Mouse (Mus musculus) hindbrain, postnatal 0 days (tissue): ENCODE data around the gene Nos3. TPM values are rescaled to one million over a fixed set of nuclear protein-coding genes. Genes with fewer than 3 reads are reported as not detected.
A peak's percentile ranks its signal among the peaks of the same experiment; 100 is the strongest.

ENCODE experiments used
- ATAC-seq: fragments of 200-750 bp; cut with Nextera tagmentation; 2 replicates; pipeline ENCODE4 v1.8.0; 2017; ENCODE audit warnings: mild to moderate bottlenecking, moderate TSS enrichment, moderate library complexity
- DNase-seq: peaks from one replicate; pipeline ENCODE4 v3.0.0-alpha.2; 2015; ENCODE audit warnings: low spot score
- H3K27ac ChIP-seq: fragments of 300-500 bp; sonication (generic); 2 replicates; pipeline ENCODE4 v1.5.1; 2014; ENCODE audit warnings: mild to moderate bottlenecking
- H3K27me3 ChIP-seq: fragments of 300-500 bp; sonication (generic); 2 replicates; pipeline ENCODE4 v1.6.1; 2014; ENCODE audit warnings: low read length, mixed read lengths; ENCODE audit not compliant: insufficient read depth
- H3K36me3 ChIP-seq: fragments of 300-500 bp; sonication (generic); 2 replicates; pipeline ENCODE4 v1.6.1; 2014; ENCODE audit warnings: low read length, mixed read lengths; ENCODE audit not compliant: insufficient read depth
- H3K4me1 ChIP-seq: fragments of 300-500 bp; sonication (generic); 2 replicates; pipeline ENCODE4 v1.6.1; 2014; ENCODE audit warnings: antibody characterized with exemption, low read length, mixed read lengths; ENCODE audit not compliant: insufficient read depth
- H3K4me2 ChIP-seq: fragments of 300-500 bp; sonication (generic); 2 replicates; pipeline ENCODE4 v1.6.1; 2014; ENCODE audit warnings: low read depth, mild to moderate bottlenecking, low read length, moderate library complexity, mixed read lengths
- H3K4me3 ChIP-seq: fragments of 300-500 bp; sonication (generic); 2 replicates; pipeline ENCODE4 v1.5.1; 2014; ENCODE audit warnings: low read length
- H3K9ac ChIP-seq: fragments of 300-500 bp; sonication (generic); replicated peaks from 2 replicates; pipeline ENCODE4 v1.6.1; 2014; ENCODE audit warnings: mild to moderate bottlenecking, low read length, moderate library complexity, mixed read lengths
- H3K9me3 ChIP-seq: fragments of 300-500 bp; sonication (generic); 2 replicates; pipeline ENCODE4 v1.6.1; 2016; ENCODE audit warnings: low read length, mixed read lengths
- CTCF ChIP-seq: IDR thresholded peaks from 2 replicates; pipeline ENCODE4 v1.5.1; 2016; ENCODE audit warnings: antibody characterized with exemption, control low read depth, low read depth
- WGBS: fragments of 180-500 bp; shearing (Covaris S2); extraction: QIAGEN DNeasy Blood & Tissue Kit; methylation state at CpG from one replicate; pipeline ENCODE4 v1.1.7; 2014; 5-methylcytosine and 5-hydroxymethylcytosine counted together
- polyA plus RNA-seq: library from polyadenylated mRNA; unstranded; fragments of >200 nt; fragmentation: Nextera tagmentation; extraction: Ambion mirVana; gene quantifications from 2 replicates; pipeline ENCODE4 v1.2.1, GENCODE M21; 2015
- total RNA-seq: library from RNA; depleted of rRNA; stranded (reverse); fragments of >200 nt; gene quantifications from 2 replicates; pipeline ENCODE4 v1.2.3, GENCODE M21; 2014

Gene Nos3
- total and polyA plus RNA-seq, 2 experiments from 2014 or later, result 7.2 to 8.7 TPM

DNA sequence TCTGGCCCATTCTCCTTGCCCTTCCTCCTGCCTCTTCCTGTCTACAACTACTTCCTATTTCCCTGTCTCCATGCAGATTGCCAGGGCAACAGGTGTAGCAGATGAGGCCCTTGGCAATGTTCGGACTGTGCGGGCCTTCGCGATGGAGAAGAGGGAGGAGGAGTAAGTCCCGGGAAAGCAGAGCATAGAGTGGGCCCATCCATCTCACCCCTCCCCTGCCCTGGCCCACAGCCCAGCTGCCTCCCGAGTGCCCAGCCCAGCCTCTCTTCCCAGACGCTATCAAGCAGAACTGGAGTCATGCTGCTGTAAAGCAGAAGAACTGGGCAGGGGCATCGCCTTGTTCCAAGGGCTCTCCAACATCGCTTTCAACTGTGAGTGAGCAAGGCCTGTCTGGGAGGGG lies 37.4 kb downstream of the Nos3 start:
- peak; percentile 67 for ATAC-seq
- H3K4me2 ChIP-seq, result no peak overlapping the region
- TF ChIP-seq CTCF, result no peak
- H3K4me1 ChIP-seq, result no peaks in the 10 kb centered on the region
- H3K9me3 ChIP-seq, result no peaks in the 10 kb centered on the region
- no peak overlapping the region for H3K27ac ChIP-seq
- H3K36me3 ChIP-seq, result peaks cover 6% of the 10 kb centered on the region
- no peak overlapping the region for H3K4me3 ChIP-seq
- no peak overlapping the region for H3K9ac ChIP-seq
- DNase-seq, result peak; percentile 66
- WGBS, result 40% methylated on average over 9 of the region's 9 CpGs
- no peaks in the 10 kb centered on the region for H3K27me3 ChIP-seq

DNA sequence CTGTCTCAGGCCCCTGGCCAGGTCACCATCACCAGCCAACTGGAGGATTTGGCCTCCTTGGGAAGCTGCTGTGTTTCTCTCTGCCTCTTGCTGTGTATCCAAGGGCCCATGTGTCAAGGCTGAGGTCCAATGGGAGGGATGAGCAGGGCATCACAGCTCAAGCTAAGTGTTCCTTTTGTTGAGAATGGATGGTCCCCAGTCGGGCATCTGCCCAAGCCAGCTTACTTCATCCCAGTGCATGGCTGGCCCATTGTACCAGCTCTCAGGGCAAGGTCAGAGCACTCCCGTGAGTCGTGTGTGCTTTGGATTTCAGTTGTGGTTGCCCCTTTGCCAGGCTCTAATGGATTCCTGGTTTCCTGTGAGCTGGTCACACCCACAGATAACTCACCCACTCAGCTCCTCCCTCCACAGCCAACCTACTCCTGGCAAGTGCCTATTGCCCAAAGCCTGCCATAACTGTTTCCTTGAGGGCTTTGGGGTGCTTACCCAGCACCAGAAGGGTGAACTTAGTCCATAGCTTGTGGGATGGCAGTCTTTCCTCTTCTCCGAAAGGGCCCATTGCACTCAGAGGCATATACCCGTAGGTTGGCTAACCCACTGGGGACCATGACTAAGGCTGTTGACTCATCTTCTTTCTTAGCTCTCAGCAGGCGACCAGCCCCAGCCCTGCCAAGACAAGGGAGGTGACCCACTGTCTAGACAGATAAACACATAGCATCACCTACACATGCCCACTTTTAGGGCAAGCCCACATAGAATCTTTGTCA lies 40.2 kb downstream of the Nos3 start:
- no peaks in the 10 kb centered on the region for H3K4me1 ChIP-seq
- no peak overlapping the region for H3K27ac ChIP-seq
- peaks cover 12% of the 10 kb centered on the region for H3K36me3 ChIP-seq
- ATAC-seq (no peak), DNase-seq (no peak)
- no peaks in the 10 kb centered on the region for H3K27me3 ChIP-seq
- H3K9me3 ChIP-seq, result no peaks in the 10 kb centered on the region
- H3K9ac ChIP-seq, result no peak overlapping the region
- no peak overlapping the region for H3K4me2 ChIP-seq
- no peak for TF ChIP-seq CTCF
- no peak overlapping the region for H3K4me3 ChIP-seq
- WGBS, result 77% methylated on average over 6 of the region's 6 CpGs

DNA sequence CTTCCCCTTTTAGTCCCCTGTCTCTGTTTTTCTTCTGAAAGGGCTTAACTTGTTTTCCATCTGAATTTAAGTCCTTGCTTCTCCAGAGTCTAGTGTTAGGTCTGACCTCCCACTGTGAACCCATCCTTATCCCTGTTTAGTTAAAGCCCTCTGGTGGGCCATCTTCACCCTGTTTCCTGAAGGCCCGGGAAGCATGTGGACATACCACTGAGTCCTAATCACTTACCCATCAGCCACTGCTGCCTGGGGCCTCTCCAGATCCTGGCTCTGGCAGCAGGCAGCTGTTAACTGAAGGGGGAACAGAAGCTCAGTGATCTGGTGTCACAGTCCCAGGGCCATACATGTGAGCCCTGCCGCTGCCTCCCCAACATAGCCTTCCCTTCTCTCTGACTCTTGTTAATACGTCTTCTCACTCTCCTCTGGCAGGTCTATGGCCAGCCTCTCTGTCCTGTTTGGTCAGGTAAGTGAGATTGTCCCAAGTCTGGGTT lies 40.8 kb downstream of the Nos3 start:
- TF ChIP-seq CTCF, result no peak
- H3K27ac ChIP-seq, result no peak overlapping the region
- no peaks in the 10 kb centered on the region for H3K9me3 ChIP-seq
- no peak for ATAC-seq
- WGBS, result 68% methylated on average over 3 of the region's 3 CpGs
- no peak overlapping the region for H3K9ac ChIP-seq
- no peaks in the 10 kb centered on the region for H3K4me1 ChIP-seq
- H3K4me3 ChIP-seq, result no peak overlapping the region
- no peak overlapping the region for H3K4me2 ChIP-seq
- peaks cover 12% of the 10 kb centered on the region; the same call in 1 of the 2 replicates for H3K36me3 ChIP-seq
- H3K27me3 ChIP-seq, result no peaks in the 10 kb centered on the region
- DNase-seq, result no peak

DNA sequence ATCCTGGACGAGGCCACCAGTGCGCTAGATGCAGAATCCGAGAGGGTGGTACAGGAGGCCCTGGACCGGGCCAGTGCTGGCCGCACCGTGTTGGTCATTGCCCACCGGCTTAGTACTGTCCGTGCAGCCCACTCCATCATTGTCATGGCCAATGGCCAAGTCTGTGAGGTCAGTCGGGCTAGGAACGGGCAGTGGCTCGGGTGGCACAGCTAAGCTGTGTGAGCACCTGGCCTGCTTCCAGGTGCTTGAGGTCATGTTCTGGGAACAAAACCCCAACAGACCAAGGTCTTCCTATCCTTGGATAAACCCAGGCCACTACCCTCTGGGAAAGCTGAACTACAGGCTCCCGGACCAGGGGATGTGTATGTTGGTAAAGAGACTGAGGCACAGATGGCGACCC lies 44.0 kb downstream of the Nos3 start:
- Histone ChIP-seq H3K4me3 (no peak overlapping the region), H3K36me3 (peaks cover 12% of the 10 kb centered on the region; the same call in 1 of the 2 replicates), H3K4me2 (no peak overlapping the region), H3K9ac (no peak overlapping the region), H3K27me3 (no peaks in the 10 kb centered on the region), H3K4me1 (no peaks in the 10 kb centered on the region), H3K9me3 (no peaks in the 10 kb centered on the region), H3K27ac (no peak overlapping the region)
- WGBS, result 76% methylated on average over 13 of the region's 13 CpGs
- TF ChIP-seq CTCF, result no peak
- ATAC-seq (no peak), DNase-seq (no peak)

DNA sequence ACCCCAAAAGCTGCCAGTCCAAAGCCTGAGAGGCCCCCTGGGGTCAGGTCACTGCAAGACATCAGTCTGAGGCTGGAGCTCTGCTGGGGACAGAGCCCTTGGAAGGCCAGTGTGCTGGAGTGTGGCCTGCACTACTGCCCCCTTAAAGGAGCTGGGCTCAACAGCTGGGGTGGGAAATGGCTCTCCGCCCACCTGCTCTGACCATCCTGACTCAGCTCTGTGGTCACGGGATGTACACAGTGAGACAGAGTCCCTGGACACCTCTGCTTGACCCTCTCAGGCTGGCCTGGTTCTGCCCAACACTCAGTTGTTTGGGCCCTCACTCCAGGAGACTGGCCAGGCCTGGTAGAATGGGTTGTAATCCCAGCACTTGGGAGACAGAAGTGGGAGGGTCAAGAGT lies 44.9 kb downstream of the Nos3 start:
- Histone ChIP-seq H3K4me3 (no peak overlapping the region), H3K4me1 (no peaks in the 10 kb centered on the region), H3K4me2 (no peak overlapping the region), H3K9ac (no peak overlapping the region), H3K9me3 (no peaks in the 10 kb centered on the region), H3K36me3 (peaks cover 7% of the 10 kb centered on the region; the same call in 1 of the 2 replicates), H3K27me3 (no peaks in the 10 kb centered on the region), H3K27ac (no peak overlapping the region)
- no peak for ATAC-seq
- TF ChIP-seq CTCF, result no peak
- no peak for DNase-seq
- 53% methylated on average over 2 of the region's 2 CpGs for WGBS

DNA sequence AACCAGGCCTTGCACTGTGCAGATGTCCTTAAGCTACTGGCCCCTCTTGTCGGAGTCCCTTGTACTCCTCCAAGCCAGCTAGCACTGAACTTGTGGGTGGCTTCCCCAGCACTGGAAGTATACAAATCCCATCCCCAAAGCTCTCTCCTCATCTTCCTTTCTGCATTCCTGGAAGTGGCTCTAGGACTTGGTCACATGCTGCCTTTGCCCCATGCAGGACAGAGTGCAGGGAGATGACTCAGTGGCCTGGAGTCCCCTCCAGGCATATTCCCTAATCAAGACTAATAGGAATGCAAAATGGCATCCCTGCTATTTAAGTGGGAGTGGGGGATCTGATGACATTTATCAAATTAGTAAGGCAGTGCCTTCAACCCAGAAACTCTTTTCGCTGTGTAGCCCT lies 47.5 kb downstream of the Nos3 start:
- no peaks in the 10 kb centered on the region for H3K27me3 ChIP-seq
- 0 out of 2 replicates have a peak, but pooled peaks cover 6% of the 10 kb centered on the region for H3K36me3 ChIP-seq
- H3K4me3 ChIP-seq, result no peak overlapping the region
- H3K9ac ChIP-seq, result no peak overlapping the region
- H3K27ac ChIP-seq, result no peak overlapping the region
- no peak overlapping the region for H3K4me2 ChIP-seq
- ATAC-seq, result no peak
- H3K4me1 ChIP-seq, result peaks cover 8% of the 10 kb centered on the region
- H3K9me3 ChIP-seq, result no peaks in the 10 kb centered on the region
- TF ChIP-seq CTCF, result no peak
- no peak for DNase-seq
- WGBS, result 95% methylated on average over 2 of the region's 2 CpGs

DNA sequence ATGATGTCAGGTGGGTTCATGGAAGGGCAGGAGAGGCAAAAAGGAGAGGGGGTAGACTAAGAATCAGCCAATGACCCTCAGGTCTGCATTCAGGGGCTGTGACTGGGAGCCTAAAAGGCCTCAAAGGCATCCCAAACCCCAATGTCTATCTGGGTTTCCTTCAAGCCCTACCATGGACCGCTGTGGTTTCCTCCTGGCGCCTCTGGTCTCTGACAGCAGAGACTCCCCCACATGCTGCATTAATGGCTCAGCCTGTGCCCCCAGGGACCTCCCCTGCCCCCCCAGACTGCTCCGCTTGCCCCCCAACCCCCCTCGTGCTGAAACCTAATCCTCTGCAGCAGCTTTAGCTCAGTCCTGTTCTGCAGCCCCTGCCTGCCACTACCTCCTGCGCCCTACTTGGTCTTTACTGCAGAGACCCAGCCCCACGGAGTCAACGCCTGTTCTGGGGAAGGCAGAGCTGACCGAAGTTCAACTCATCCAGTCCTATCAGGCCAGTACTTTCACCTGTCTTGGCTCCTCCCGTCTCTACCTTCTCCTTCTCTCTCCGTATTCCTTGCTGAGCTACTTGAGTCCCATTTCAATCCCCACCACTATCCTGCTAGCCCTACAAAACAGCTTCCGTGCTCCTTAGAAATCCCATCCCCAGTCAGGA lies 48.6 kb downstream of the Nos3 start, which contains the start of gene Asic3:
Gene Asic3 (plus strand): TSS at position 351 of the 652 bp plus-strand sequence.
- 54% methylated on average over 11 of the region's 11 CpGs for WGBS
- ATAC-seq (no peak), DNase-seq (no peak)
- no peak within 1 kb of the TSS for H3K4me2 ChIP-seq
- no peak within 1 kb of the TSS for H3K4me3 ChIP-seq
- H3K9me3 ChIP-seq, result no peaks in the 10 kb centered on the region
- no peak for TF ChIP-seq CTCF
- H3K36me3 ChIP-seq, result no peaks in the 10 kb centered on the region
- H3K9ac ChIP-seq, result no peak within 1 kb of the TSS
- H3K4me1 ChIP-seq, result peaks cover 8% of the 10 kb centered on the region
- H3K27ac ChIP-seq, result no peak within 1 kb of the TSS
- H3K27me3 ChIP-seq, result no peaks in the 10 kb centered on the region
